Mouse (Mus musculus) retina, embryonic 14.5 days (tissue): ENCODE results near the gene Vps26b.

Experiments used
- DNase-seq: peaks from one replicate; pipeline ENCODE4 v3.0.0-alpha.2; 2015; ENCODE audit warnings: low spot score

Vps26b gene

GRCm38 (mm10) chr9:26993900-26994299 lies 36.0 kb downstream of the Vps26b start:
- DNase-seq, result no peak

GRCm38 (mm10) chr9:26993118-26993517 lies 36.7 kb downstream of the Vps26b start:
- DNase-seq, result no peak

GRCm38 (mm10) chr9:26990181-26990580 lies 39.7 kb downstream of the Vps26b start:
- no peak for DNase-seq

GRCm38 (mm10) chr9:26985668-26986277 lies 44.1 kb downstream of the Vps26b start:
- DNase-seq, result no peak

GRCm38 (mm10) chr9:26985090-26985613 lies 44.7 kb downstream of the Vps26b start:
- no peak for DNase-seq

- no peak for DNase-seq
These were observed 51.1 kb downstream of the Vps26b start for GRCm38 (mm10) chr9:26978776-26979175.

GRCm38 (mm10) chr9:26977754-26978153 lies 52.1 kb downstream of the Vps26b start:
- no peak for DNase-seq
